Mouse (Mus musculus) cerebellum, adult 2 months (tissue): ENCODE measurements around the gene Nipal1.

Source experiments
- CTCF ChIP-seq: fragments of 200-500 bp; IDR thresholded peaks from 2 replicates; pipeline ENCODE4 v1.5.1; 2011; ENCODE audit warnings: low read depth, mild to moderate bottlenecking, control low read depth, low read length, moderate library complexity, borderline replicate concordance; ENCODE audit not compliant: insufficient read depth
- POLR2A ChIP-seq: fragments of 200-500 bp; IDR thresholded peaks from 2 replicates; pipeline ENCODE4 v1.6.1; 2011; ENCODE audit warnings: low read length, control low read depth, borderline replicate concordance; ENCODE audit not compliant: insufficient read depth

DNA sequence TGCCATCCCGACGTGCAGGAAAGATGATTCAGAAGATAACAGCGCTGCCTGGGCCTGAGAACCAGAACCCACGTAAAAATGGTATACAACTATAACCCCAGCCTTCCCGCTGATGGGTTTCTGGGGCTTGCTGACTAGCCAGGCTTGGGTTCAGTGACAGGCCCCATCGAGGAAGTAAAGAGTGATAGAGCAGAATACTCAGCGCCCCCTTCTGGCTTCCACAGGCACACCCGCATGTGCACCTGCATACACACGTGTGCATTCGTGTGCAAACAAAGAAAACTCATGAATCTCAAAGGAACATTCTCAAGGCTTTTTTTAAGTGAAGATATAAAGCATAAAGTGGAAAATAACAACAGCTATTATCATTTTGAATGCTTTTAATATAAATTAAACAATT, 1.5 kb upstream of the Nipal1 start:
- TF ChIP-seq POLR2A (no peak), CTCF (no peak)
